Mouse (Mus musculus): ENCODE data around the gene Sptan1.

DNA sequence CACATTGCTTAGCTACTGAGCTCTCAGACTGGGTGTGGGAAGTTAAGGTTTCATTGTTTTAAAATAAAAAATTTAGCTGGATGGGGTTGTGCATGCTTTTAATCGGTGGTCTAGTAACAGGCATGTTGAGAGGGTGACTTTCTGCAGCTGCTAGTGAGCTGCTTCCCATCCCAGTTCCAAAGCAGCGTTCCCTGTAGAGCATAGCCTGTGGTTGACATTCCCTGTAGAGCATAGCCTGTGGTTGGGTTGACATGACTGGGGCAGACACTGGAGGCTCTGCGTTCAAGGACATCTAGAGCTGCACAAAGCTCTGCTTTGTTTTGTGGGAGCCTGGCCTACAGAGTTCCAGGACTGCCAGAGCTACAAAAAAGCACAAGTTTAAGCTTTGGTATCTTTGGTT, 107.9 kb downstream of the Sptan1 start:
- no peak for TF ChIP-seq CTCF (IDR thresholded peaks at IDR 0.05 in 2 of 3, conservative IDR thresholded peaks at IDR 0.05 in 1 of 3; ENCODE audit: control insufficient read depth in 1 of 3, insufficient read depth in 1 of 3, low read depth in 2 of 3, low read length in 3 of 3, poor library complexity in 1 of 3, severe bottlenecking in 1 of 3)
- TF ChIP-seq GABPA (IDR thresholded peaks at IDR 0.05; ENCODE audit: low read depth, low read length): no peak
- TF ChIP-seq POLR2A (IDR thresholded peaks at IDR 0.05; ENCODE audit: control insufficient read depth in 1 of 2, insufficient read depth in 1 of 2, low read depth in 1 of 2, low read length in 2 of 2, poor library complexity in 1 of 2): no peak; a peak in 1 of 4 replicates
- no peak for TF ChIP-seq EP300 (IDR thresholded peaks at IDR 0.05; ENCODE audit: low read depth in 1 of 2, low read length in 2 of 2)
- no peak for TF ChIP-seq MAZ (IDR thresholded peaks at IDR 0.05; ENCODE audit: low read depth, low read length)
- no peak for TF ChIP-seq E2F4 (IDR thresholded peaks at IDR 0.05; ENCODE audit: borderline replicate concordance, low read depth, low read length)
- TF ChIP-seq HCFC1 (IDR thresholded peaks at IDR 0.05; ENCODE audit: low read depth, low read length): no peak
- no peak for TF ChIP-seq RCOR1 (IDR thresholded peaks at IDR 0.05; ENCODE audit: low read depth, low read length)
